Mouse (Mus musculus): Measurements from ENCODE around the gene Ankrd39.

GRCm38 (mm10) chr1:36531461-36531860 is 15.8 kb downstream of the Ankrd39 start:
- TF ChIP-seq CTCF (IDR thresholded peaks at IDR 0.05; ENCODE audit: borderline replicate concordance, insufficient read depth, low read depth, low read length) (no peak), POLR2A (IDR thresholded peaks at IDR 0.05; ENCODE audit: borderline replicate concordance, insufficient read depth, low read length) (no peak)

Measured in cerebellum, adult 2 months (tissue).